10 mouse cellular contexts compared by ENCODE assay signal in the genomic region with DNA sequence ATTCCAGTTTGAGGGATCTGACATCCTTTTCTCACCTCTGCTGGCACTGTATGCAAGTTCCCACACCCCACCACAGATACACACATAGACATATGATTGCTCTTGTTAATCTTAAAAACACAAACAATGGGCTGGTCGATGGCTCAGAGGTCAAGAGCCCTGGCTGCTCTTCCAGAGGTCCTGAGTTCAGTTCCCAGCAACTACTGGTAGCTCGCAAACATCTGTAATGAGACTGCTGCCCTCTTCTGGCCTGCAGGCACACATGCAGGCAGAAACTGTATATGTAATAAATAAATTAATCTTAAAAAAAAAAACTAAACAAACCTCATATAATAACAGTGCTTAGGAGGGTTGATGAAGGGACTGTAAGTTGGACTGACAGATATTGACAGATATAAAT. TPM values are rescaled to one million over a fixed set of nuclear protein-coding genes. Genes with fewer than 3 reads are reported as not detected.
A peak's percentile ranks its signal among the peaks of the same experiment; 100 is the strongest.
DNase-seq lines count a peak whose midpoint lies in the region; TF ChIP-seq lines count a peak whose summit lies in the region.
"Had no signal": no experiment of that assay in that cellular context is flagged by ENCODE, and none has a peak within 500 bp of the region (broad histone marks: within the 10 kb centered on the region; RNA-seq: fewer than 3 reads in every experiment).

No protein-coding gene starts in this region.

- peak overlapping the region; percentile 78; the same call in 1 of the 2 replicates for H3K27ac ChIP-seq in gastrocnemius, adult 2 months
- H3K27ac ChIP-seq in embryonic fibroblast, embryonic 13.5 days (ENCODE audit: insufficient read depth, low read length) = no peak overlapping the region
- H3K27ac ChIP-seq: forebrain, embryonic 15.5 days; liver, embryonic 15.5 days had no signal

- H3K4me1 ChIP-seq in embryonic fibroblast, embryonic 13.5 days (ENCODE audit: control insufficient read depth, insufficient read depth, low read length) = no peaks in the 10 kb centered on the region
- H3K4me1 ChIP-seq: forebrain, embryonic 15.5 days; liver, embryonic 15.5 days had no signal

- no peak overlapping the region for H3K4me3 ChIP-seq in gastrocnemius, adult 2 months
- no peak overlapping the region for H3K4me3 ChIP-seq in embryonic fibroblast, embryonic 13.5 days (ENCODE audit: insufficient read depth, low read length)
- H3K4me3 ChIP-seq: forebrain, embryonic 15.5 days; liver, embryonic 15.5 days had no signal

- TF ChIP-seq CTCF in gastrocnemius, adult 2 months (IDR thresholded peaks at IDR 0.05) = peak; percentile 72
- peak; percentile 43; the same call in 1 of the 2 replicates for TF ChIP-seq CTCF in embryonic fibroblast, embryonic 13.5 days (IDR thresholded peaks at IDR 0.05; ENCODE audit: borderline replicate concordance, insufficient read depth, low read length)

- DNase-seq in gastrocnemius, adult 2 months = no peak
- DNase-seq in gastrocnemius, postnatal 10 days = no peak
- peak; percentile 6 to 9 for DNase-seq in spleen, postnatal 36 days (ENCODE audit: low spot score in 2 of 2)
- no peak for DNase-seq in spleen, adult 12 weeks (ENCODE audit: low spot score)
- peak; percentile 32 for DNase-seq in thymus, postnatal 25 days
- no peak for DNase-seq in left cerebral cortex, postnatal 4 days
- no peak for DNase-seq in kidney, adult 18-20 months

- TF ChIP-seq POLR2A in embryonic fibroblast, embryonic 13.5 days (IDR thresholded peaks at IDR 0.05; ENCODE audit: low read depth, low read length) = no peak

- intact Hi-C loops in gastrocnemius, adult 2 months (cut with DNase I) = loop anchor here (5.0 kb wide), 1 partner anchor 202 kb away; no protein-coding TSS in a partner anchor
- intact Hi-C loops in left cerebral cortex, postnatal 4 days (cut with DNase I) = no loop called here

RNA-seq across cellular contexts. Expression of gene Slc35f5, which starts 13.8 kb away (rescaled TPM):
- total RNA-seq in gastrocnemius, adult 2 months (2021) = 10 to 100 TPM; 21.7 to 26.2 TPM
- 10 to 100 TPM; 23.6 to 26.4 TPM for total RNA-seq in gastrocnemius, postnatal 10 days (2021)
- polyA plus RNA-seq in embryonic fibroblast, embryonic 13.5 days (2011; ENCODE audit: insufficient read length, low read depth, missing spikeins) = 45.7 and 53.7 TPM in 2 replicates
- total RNA-seq in left cerebral cortex, postnatal 4 days (2021) = 10 to 100 TPM; 32.5 to 39.2 TPM

Comparison
In these comparisons a context has a peak if more than half of its experiments do, and no peak if none do; other contexts are left out.
1. DNase-seq: peak in spleen, postnatal 36 days (2 of 2) and thymus, postnatal 25 days (single experiment); none in gastrocnemius, adult 2 months (single experiment), gastrocnemius, postnatal 10 days (single experiment), spleen, adult 12 weeks (single experiment), left cerebral cortex, postnatal 4 days (single experiment) and kidney, adult 18-20 months (single experiment).